Mouse (Mus musculus): ENCODE data around the gene BC025920. TPM values are rescaled to one million over a fixed set of nuclear protein-coding genes. Genes with fewer than 3 reads are reported as not detected.

Gene BC025920
- polyA plus RNA-seq, 1 experiment from 2014 or later: 1.8 TPM

GRCm38 (mm10) chr10:81565257-81566228, 40.5 kb upstream of the BC025920 start:
- Histone ChIP-seq H3K27me3 (peaks cover 58% of the 10 kb centered on the region), H3K27ac (no peak overlapping the region), H3K36me3 (peaks cover 47% of the 10 kb centered on the region), H3K9ac (no peak overlapping the region), H3K9me3 (no peaks in the 10 kb centered on the region), H3K4me1 (replicated peaks) (peaks cover 80% of the 10 kb centered on the region), H3K4me3 (no peak overlapping the region), H3K4me2 (no peak overlapping the region)
- WGBS: 32% methylated on average over 20 of the region's 20 CpGs
- ATAC-seq (ENCODE audit: low FRiP score): no peak

GRCm38 (mm10) chr10:81568381-81569191, 37.5 kb upstream of the BC025920 start:
- no peak overlapping the region for H3K4me3 ChIP-seq
- H3K27ac ChIP-seq: peak overlapping the region; percentile 77
- H3K4me2 ChIP-seq: peak overlapping the region; percentile 21
- H3K4me1 ChIP-seq (replicated peaks): peaks cover 72% of the 10 kb centered on the region
- H3K36me3 ChIP-seq: peaks cover 33% of the 10 kb centered on the region
- 10% methylated on average over 16 of the region's 16 CpGs for whole genome bisulfite sequencing
- H3K27me3 ChIP-seq: peaks cover 69% of the 10 kb centered on the region
- H3K9me3 ChIP-seq: no peaks in the 10 kb centered on the region
- H3K9ac ChIP-seq: peak overlapping the region; percentile 35; the same call in 1 of the 2 replicates
- ATAC-seq (ENCODE audit: low FRiP score): no peak

DNA sequence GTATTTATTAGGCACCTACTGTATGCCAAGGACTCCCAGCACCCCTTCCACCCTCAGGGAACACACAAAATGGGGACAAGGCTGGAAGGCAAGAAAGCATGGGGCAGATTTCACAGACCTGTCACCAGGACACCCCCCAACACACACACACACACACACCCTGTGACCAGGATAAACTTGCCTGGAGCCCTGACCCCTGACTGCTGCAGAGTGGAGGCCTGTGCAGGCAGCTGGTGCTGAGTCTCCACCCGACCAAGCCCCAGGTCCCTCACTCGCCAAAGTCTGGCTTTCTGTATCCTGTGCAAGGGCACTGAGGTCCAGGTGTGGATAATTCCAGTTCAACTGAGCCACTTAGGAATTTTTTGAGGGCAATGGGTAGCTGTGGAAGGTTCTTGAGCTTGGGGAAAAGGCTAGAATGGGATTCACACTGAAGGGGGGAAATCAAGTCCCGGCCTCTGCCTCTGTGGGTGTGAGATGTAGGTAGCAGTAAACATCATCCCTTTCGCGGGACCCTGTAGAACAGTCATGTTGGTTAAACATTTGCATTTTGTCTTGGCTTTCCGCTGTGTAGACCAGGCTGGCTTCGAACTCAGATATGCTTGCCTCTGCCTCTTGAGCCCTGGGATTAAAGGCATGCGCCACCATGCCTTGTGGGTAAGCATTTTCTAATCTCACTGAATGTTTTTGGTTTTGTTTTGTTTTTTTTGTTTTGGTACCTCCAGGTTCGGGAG, 36.4 kb upstream of the BC025920 start:
- peak overlapping the region; percentile 88 for H3K27ac ChIP-seq
- H3K36me3 ChIP-seq: peaks cover 25% of the 10 kb centered on the region
- H3K9me3 ChIP-seq: no peaks in the 10 kb centered on the region
- 43% methylated on average over 9 of the region's 9 CpGs for WGBS
- peaks cover 69% of the 10 kb centered on the region for H3K27me3 ChIP-seq
- no peak overlapping the region for H3K9ac ChIP-seq
- H3K4me3 ChIP-seq: no peak overlapping the region
- peaks cover 65% of the 10 kb centered on the region for H3K4me1 ChIP-seq (replicated peaks)
- H3K4me2 ChIP-seq: no peak overlapping the region
- no peak for ATAC-seq (ENCODE audit: low FRiP score)

GRCm38 (mm10) chr10:81570238-81570800, 35.8 kb upstream of the BC025920 start:
- ATAC-seq (ENCODE audit: low FRiP score): peak; percentile 19
- under 1% methylated on average over 10 of the region's 11 CpGs for WGBS
- peaks cover 66% of the 10 kb centered on the region for H3K27me3 ChIP-seq
- H3K27ac ChIP-seq: peak overlapping the region; percentile 88
- peak overlapping the region; percentile 72 for H3K4me2 ChIP-seq
- H3K4me3 ChIP-seq: peak overlapping the region; percentile 40
- H3K4me1 ChIP-seq (replicated peaks): peaks cover 65% of the 10 kb centered on the region
- no peaks in the 10 kb centered on the region for H3K9me3 ChIP-seq
- H3K36me3 ChIP-seq: peaks cover 19% of the 10 kb centered on the region
- H3K9ac ChIP-seq: no peak overlapping the region

DNA sequence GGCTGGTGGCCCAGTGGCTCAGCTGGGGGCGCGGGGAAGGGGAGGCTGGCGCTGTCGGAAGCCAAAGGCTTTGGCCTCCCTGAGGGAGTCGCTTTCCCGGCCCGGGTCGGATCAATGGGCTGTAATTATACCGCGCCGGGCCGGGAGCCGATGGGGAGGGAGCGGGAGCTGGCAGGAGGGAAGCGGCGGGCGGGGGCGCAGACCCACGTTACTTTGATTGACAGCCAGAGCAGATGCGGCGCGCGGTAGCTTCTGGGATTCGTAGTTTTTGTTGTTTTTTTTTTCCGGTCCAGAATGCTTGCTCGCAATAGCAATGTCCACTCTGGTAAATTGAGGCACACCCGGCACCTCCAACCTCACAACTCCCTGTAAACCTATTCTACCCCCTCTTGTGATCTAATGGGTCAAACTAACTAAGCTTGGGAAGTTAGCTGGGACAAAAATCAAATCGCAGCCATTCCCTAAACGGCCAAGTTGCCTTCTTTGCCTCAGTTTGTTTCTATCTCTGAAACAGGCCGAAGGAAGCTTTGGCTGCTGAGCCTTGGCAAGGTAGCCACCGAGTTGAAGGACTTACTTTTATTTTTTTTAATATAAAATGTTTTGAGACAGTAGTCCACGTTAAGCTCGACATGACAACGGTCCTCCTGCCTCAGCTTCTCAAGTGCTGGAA, 35.1 kb upstream of the BC025920 start:
- peak; percentile 57 for ATAC-seq (ENCODE audit: low FRiP score)
- H3K36me3 ChIP-seq: peaks cover 12% of the 10 kb centered on the region
- peaks cover 66% of the 10 kb centered on the region for H3K27me3 ChIP-seq
- H3K9ac ChIP-seq: no peak overlapping the region
- H3K4me1 ChIP-seq (replicated peaks): peaks cover 67% of the 10 kb centered on the region
- no peaks in the 10 kb centered on the region for H3K9me3 ChIP-seq
- H3K4me3 ChIP-seq: peak overlapping the region; percentile 40
- H3K4me2 ChIP-seq: peak overlapping the region; percentile 72
- peak overlapping the region; percentile 88 for H3K27ac ChIP-seq
- WGBS: under 1% methylated on average over 34 of the region's 34 CpGs

DNA sequence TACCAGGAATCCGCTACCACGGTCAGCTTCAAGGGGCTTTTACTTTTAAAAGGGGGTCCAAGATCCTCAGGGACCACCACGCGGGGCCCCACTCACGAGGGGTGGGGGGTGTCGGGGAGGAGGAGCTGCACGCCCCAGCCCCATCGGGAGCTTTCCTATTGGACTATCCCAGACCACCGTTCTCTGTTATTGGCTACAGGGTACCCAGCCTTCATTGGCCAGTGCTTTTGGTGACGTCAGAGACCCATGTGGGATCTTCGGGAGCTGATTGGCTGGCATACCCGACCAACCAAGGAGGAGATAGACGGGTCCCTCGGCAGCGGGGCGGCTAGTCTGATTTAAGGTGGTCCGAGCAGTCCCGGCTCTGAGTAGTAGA, 34.6 kb upstream of the BC025920 start:
- H3K4me3 ChIP-seq: peak overlapping the region; percentile 40
- peaks cover 66% of the 10 kb centered on the region for H3K27me3 ChIP-seq
- ATAC-seq (ENCODE audit: low FRiP score): peak; percentile 92
- H3K36me3 ChIP-seq: peaks cover 7% of the 10 kb centered on the region
- H3K9me3 ChIP-seq: no peaks in the 10 kb centered on the region
- H3K4me1 ChIP-seq (replicated peaks): peaks cover 72% of the 10 kb centered on the region
- under 1% methylated on average over 18 of the region's 18 CpGs for WGBS
- H3K27ac ChIP-seq: peak overlapping the region; percentile 88
- no peak overlapping the region for H3K9ac ChIP-seq
- peak overlapping the region; percentile 72 for H3K4me2 ChIP-seq

DNA sequence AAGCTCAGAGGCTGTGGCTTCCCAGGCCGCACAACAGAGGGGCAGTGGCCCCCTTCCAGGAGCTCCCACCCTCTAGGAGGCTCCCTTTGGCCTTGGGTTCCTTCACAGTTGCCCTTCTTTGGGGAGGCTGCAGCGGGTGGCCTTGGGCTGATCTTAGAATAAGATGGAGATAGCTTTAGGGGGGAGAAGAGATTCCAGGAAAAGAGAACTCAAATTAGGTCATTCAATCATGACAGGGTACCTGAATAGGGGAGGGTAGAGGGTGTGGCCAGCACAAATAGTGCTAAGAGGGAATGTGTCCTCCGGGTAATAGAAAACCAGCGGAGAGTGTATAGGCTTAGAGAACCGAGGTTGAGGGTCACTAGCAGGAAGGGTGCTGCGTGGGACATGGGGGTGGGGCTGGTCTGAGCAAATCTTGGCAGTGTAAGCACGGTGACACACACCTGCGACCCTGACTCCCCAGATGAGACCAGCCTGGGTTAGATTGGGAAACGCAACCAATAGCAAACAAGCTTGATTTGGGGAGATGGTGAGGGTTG, 33.9 kb upstream of the BC025920 start:
- Histone ChIP-seq H3K4me1 (replicated peaks) (peaks cover 72% of the 10 kb centered on the region), H3K36me3 (0 out of 2 replicates have a peak, but pooled peaks cover under 1% of the 10 kb centered on the region), H3K9ac (peak overlapping the region; percentile 39; the same call in 1 of the 2 replicates), H3K9me3 (no peaks in the 10 kb centered on the region), H3K27ac (peak overlapping the region; percentile 64; the same call in 1 of the 2 replicates), H3K4me2 (peak overlapping the region; percentile 50), H3K4me3 (peak overlapping the region; percentile 40; the same call in 1 of the 2 replicates), H3K27me3 (peaks cover 66% of the 10 kb centered on the region)
- WGBS: 3% methylated on average over 9 of the region's 9 CpGs
- ATAC-seq (ENCODE audit: low FRiP score): no peak

DNA sequence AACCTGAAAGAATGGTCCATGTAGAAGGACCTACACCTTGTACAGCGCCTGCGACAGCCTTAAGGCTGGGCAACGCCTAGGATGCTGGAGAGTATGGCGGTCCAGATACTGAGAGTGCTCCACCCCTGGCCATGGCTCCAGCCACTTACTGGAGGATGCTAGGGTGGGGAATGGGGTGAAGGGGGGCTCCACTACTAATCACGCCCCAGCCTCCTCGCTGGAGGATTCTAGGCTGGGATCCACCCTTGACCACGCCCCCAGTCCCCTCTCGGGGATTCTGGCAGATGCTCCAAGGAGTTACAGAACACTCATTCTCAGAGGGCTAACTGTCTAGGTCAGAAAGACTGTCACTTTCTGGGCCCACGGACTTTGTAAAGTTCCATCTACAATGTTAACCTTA, 33.1 kb upstream of the BC025920 start:
- 6% methylated on average over 9 of the region's 9 CpGs for WGBS
- Histone ChIP-seq H3K9me3 (no peaks in the 10 kb centered on the region), H3K27me3 (peaks cover 67% of the 10 kb centered on the region), H3K9ac (peak overlapping the region; percentile 39; the same call in 1 of the 2 replicates), H3K27ac (no peak overlapping the region), H3K4me3 (no peak overlapping the region), H3K36me3 (no peaks in the 10 kb centered on the region), H3K4me2 (no peak overlapping the region), H3K4me1 (replicated peaks) (peaks cover 67% of the 10 kb centered on the region)
- no peak for ATAC-seq (ENCODE audit: low FRiP score)

DNA sequence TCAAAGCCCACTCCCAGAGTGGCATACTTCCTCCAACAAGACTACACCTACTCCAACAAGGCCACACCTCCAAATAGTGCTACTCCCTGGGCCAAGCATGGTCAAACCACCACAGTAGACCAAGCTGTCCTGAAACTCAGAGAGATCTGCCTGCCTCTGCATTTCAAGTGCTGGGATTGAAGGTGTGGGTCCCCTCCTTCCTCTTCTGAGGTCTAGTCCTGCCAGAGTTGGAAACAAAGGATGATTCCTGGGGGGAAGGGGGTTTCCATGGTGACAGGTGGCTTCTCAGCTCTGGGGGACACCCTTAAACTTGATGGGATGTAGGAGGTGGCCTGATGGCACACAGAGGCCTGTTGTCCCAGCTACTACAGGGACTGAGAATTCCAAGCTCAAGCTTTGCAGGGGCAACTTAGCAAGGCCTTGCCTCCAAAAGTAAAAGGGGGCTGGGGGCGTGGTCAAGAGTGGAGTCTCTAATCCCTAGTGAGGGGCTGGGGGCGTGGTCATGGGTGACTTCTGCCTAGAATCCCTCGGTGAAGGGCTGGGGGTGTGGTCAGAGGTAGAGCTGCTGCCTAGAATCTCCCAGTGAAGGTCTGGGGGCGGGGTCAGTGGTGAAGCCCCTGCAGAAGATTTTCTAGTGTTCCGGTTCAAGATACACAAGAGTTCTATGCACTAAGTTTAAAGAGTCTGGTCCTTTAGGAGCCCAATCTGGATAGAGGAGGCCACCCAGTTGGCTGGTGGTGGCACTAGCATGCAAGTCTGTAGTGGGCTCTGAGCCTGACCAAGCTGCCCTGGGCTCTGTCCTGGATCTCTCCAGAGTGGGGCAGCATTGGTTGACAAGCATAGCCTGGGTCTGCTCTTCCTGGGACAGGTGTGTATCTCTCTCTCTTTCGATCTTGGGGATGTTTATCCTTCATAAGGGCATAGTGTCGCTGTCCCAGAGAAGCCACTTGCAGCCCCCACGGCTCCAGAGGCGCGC, 31.7 kb upstream of the BC025920 start, which contains the start of gene Tle2:
TSS of gene Tle2 (plus strand) at position 481 of the 976 bp plus-strand sequence.
- H3K4me3 ChIP-seq: peak within 1 kb of the TSS; percentile 60
- H3K4me2 ChIP-seq: peak within 1 kb of the TSS; percentile 78
- H3K9me3 ChIP-seq: no peaks in the 10 kb centered on the region
- no peaks in the 10 kb centered on the region for H3K36me3 ChIP-seq
- ATAC-seq (ENCODE audit: low FRiP score): no peak
- H3K27me3 ChIP-seq: peaks cover 76% of the 10 kb centered on the region
- peaks cover 54% of the 10 kb centered on the region for H3K4me1 ChIP-seq (replicated peaks)
- H3K9ac ChIP-seq: peak within 1 kb of the TSS; percentile 81
- peak within 1 kb of the TSS; percentile 64 for H3K27ac ChIP-seq
- WGBS: 19% methylated on average over 10 of the region's 10 CpGs

GRCm38 (mm10) chr10:81575208-81575631, 30.9 kb upstream of the BC025920 start:
- no peak for ATAC-seq (ENCODE audit: low FRiP score)
- peaks cover 51% of the 10 kb centered on the region for H3K4me1 ChIP-seq (replicated peaks)
- 1% methylated on average over 29 of the region's 30 CpGs for WGBS

More at GRCm38 (mm10) chr10:81575208-81575631, 30.9 kb upstream of the BC025920 start:
- peak overlapping the region; percentile 60 for H3K4me3 ChIP-seq
- peak overlapping the region; percentile 64 for H3K27ac ChIP-seq
- peaks cover 82% of the 10 kb centered on the region for H3K27me3 ChIP-seq
- H3K9me3 ChIP-seq: no peaks in the 10 kb centered on the region
- H3K36me3 ChIP-seq: no peaks in the 10 kb centered on the region
- H3K9ac ChIP-seq: peak overlapping the region; percentile 81
- peak overlapping the region; percentile 78 for H3K4me2 ChIP-seq

Measured in hindbrain, embryonic 13.5 days (tissue).